Mouse (Mus musculus) cerebellum, postnatal 4 days (tissue): ENCODE results near the gene Snrpa1.

ENCODE experiments used
- DNase-seq, 2 experiments: peaks; one replicate each; pipeline ENCODE4 v3.0.0; 2022; ENCODE audit warnings: low spot score in 2 of 2, mixed read lengths in 1 of 2

Gene Snrpa1

GRCm38 (mm10) chr7:66113561-66113960, 54.8 kb downstream of the Snrpa1 start:
- DNase-seq, result no peak

GRCm38 (mm10) chr7:66115821-66116343, 57.1 kb downstream of the Snrpa1 start:
- DNase-seq, result no peak

GRCm38 (mm10) chr7:66116906-66117482, 58.2 kb downstream of the Snrpa1 start:
- DNase-seq, result no peak

GRCm38 (mm10) chr7:66118046-66118445, 59.2 kb downstream of the Snrpa1 start:
- DNase-seq, result no peak

- no peak for DNase-seq
These were observed 60.0 kb downstream of the Snrpa1 start for GRCm38 (mm10) chr7:66118796-66119195.

- DNase-seq, result no peak
These were observed 61.3 kb downstream of the Snrpa1 start for GRCm38 (mm10) chr7:66120139-66120538.

GRCm38 (mm10) chr7:66120702-66121396, 62.0 kb downstream of the Snrpa1 start:
- no peak for DNase-seq
